Mouse (Mus musculus) megakaryocyte, embryonic 14.5 days (primary cell): ENCODE results near the gene Ccdc32. TPM values are rescaled to one million over a fixed set of nuclear protein-coding genes. Genes with fewer than 3 reads are reported as not detected.

Source experiments
- H3K27me3 ChIP-seq: replicated peaks from 2 replicates; pipeline ENCODE3; 2012; ENCODE audit warnings: inconsistent platforms
- H3K36me3 ChIP-seq: replicated peaks from 2 replicates; pipeline ENCODE3; 2012; ENCODE audit warnings: low read length, inconsistent platforms, mixed read lengths
- H3K4me1 ChIP-seq: 2 replicates; pipeline ENCODE4 v1.6.1; 2012; ENCODE audit warnings: inconsistent platforms
- H3K4me3 ChIP-seq: replicated peaks from 2 replicates; pipeline ENCODE3; 2012; ENCODE audit warnings: moderate library complexity, mild to moderate bottlenecking, inconsistent platforms
- H3K9me3 ChIP-seq: 2 replicates; pipeline ENCODE4 v1.6.1; 2012; ENCODE audit warnings: inconsistent platforms
- FLI1 ChIP-seq: IDR thresholded peaks from 2 replicates; pipeline ENCODE4 v1.6.1; 2012; ENCODE audit warnings: low read length, inconsistent platforms, mixed read lengths
- GATA1 ChIP-seq: IDR thresholded peaks from 3 replicates; pipeline ENCODE4 v1.6.1; 2012; ENCODE audit warnings: mixed read lengths, low read length, inconsistent platforms, borderline replicate concordance
- polyA plus RNA-seq: library from polyadenylated mRNA; stranded (reverse); fragments of >175 nt; gene quantifications from 2 replicates; pipeline ENCODE4 v1.2.3, GENCODE M21; 2012; ENCODE audit warnings: low replicate concordance; ENCODE audit not compliant: insufficient read depth

Gene Ccdc32
- polyA plus RNA-seq, 1 experiment: 11.1 TPM

DNA sequence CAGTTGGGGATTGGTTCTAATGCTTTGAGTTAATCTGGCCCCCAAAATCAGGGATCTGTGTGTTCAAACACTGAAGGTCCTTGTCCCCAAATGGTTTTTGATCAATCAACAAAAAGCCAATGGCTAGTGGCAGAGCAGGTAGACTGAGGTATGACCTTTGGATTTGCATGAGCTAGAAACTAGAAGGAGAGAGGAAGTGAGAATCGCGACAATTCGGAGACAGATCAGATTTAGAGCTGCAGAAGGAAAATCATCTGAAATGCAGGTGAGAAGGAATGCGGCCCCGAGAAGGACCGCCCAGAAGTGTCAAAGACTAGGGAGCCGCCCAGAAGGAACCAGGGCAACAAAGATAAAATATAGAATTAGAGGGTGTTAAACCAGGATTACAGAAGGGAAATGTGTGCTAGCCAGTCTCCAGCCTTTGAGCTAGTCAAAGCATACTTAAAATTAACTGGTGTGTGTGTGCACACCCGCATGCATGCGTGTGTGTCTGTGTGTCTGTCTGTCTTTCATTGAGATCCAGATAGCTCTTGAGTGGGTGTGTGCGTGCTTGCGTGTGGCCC is 59.5 kb downstream of the Ccdc32 start:
- H3K9me3 ChIP-seq: no peaks in the 10 kb centered on the region
- TF ChIP-seq FLI1 (no peak), GATA1 (no peak)
- no peaks in the 10 kb centered on the region for H3K36me3 ChIP-seq
- H3K27me3 ChIP-seq: peaks cover 35% of the 10 kb centered on the region
- peaks cover 17% of the 10 kb centered on the region for H3K4me1 ChIP-seq
- H3K4me3 ChIP-seq: no peak overlapping the region

Other genes starting within 250 kb of the Ccdc32 start
- 0.06 TPM in 1 of 2 replicates, not detected in the other for gene Disp2, start 249.7 kb downstream of the Ccdc32 start, polyA plus RNA-seq
- gene Knstrn, start 215.4 kb downstream of the Ccdc32 start, polyA plus RNA-seq: 48.4 and 154 TPM in 2 replicates
- gene Ivd, start 167.4 kb downstream of the Ccdc32 start, polyA plus RNA-seq: 2.1 and 3.2 TPM in 2 replicates
- gene Bahd1, start 129.0 kb downstream of the Ccdc32 start, polyA plus RNA-seq: 11.5 and 14.8 TPM in 2 replicates
- 0.81 and 2.1 TPM in 2 replicates for gene Chst14, start 102.9 kb downstream of the Ccdc32 start, polyA plus RNA-seq
- gene Rpusd2, start 5.4 kb upstream of the Ccdc32 start, polyA plus RNA-seq: 0.67 and 1.8 TPM in 2 replicates
- 0.47 and 1.4 TPM in 2 replicates for gene Knl1, start 17.7 kb upstream of the Ccdc32 start, polyA plus RNA-seq
- 6.1 and 6.4 TPM in 2 replicates for gene Rad51, start 83.4 kb upstream of the Ccdc32 start, polyA plus RNA-seq
- gene Rmdn3, start 127.6 kb upstream of the Ccdc32 start, polyA plus RNA-seq: 4.6 and 12.9 TPM in 2 replicates
- gene Gchfr, start 138.4 kb upstream of the Ccdc32 start, polyA plus RNA-seq: 31.5 and 35.5 TPM in 2 replicates
- gene Gm14137, start 145.1 kb upstream of the Ccdc32 start, polyA plus RNA-seq: not detected in 2 replicates
- 2.9 and 19.5 TPM in 2 replicates for gene Zfyve19, start 179.2 kb upstream of the Ccdc32 start, polyA plus RNA-seq
- 2.4 and 23.7 TPM in 2 replicates for gene Dnajc17, start 179.4 kb upstream of the Ccdc32 start, polyA plus RNA-seq
- not detected in 2 replicates for gene Ppp1r14d, start 200.5 kb upstream of the Ccdc32 start, polyA plus RNA-seq
- gene Spint1, start 208.0 kb upstream of the Ccdc32 start, polyA plus RNA-seq: not detected in 2 replicates
- 1.9 TPM in 1 of 2 replicates, not detected in the other for gene Rhov, start 241.9 kb upstream of the Ccdc32 start, polyA plus RNA-seq